Mouse (Mus musculus) ES-Bruce4 (cell line): ENCODE data around the gene Pik3cd. TPM values are rescaled to one million over a fixed set of nuclear protein-coding genes. Genes with fewer than 3 reads are reported as not detected.
A peak's percentile ranks its signal among the peaks of the same experiment; 100 is the strongest.

Experiments
- H3K27ac ChIP-seq: 2 replicates; pipeline ENCODE4 v1.5.1; 2012; ENCODE audit warnings: low read length, inconsistent platforms; ENCODE audit not compliant: insufficient read depth
- H3K27me3 ChIP-seq: 2 replicates; pipeline ENCODE4 v1.6.1; 2012; ENCODE audit warnings: mild to moderate bottlenecking, low read length, inconsistent platforms; ENCODE audit not compliant: control insufficient read depth, poor library complexity, insufficient read depth, severe bottlenecking
- H3K36me3 ChIP-seq: 2 replicates; pipeline ENCODE4 v1.6.1; 2012; ENCODE audit warnings: inconsistent platforms, mild to moderate bottlenecking, low read length, moderate library complexity; ENCODE audit not compliant: control insufficient read depth, poor library complexity, insufficient read depth, severe bottlenecking
- H3K4me1 ChIP-seq: one replicate; pipeline ENCODE4 v1.8.1; 2011; ENCODE audit warnings: low read length; ENCODE audit not compliant: control insufficient read depth, insufficient read depth
- H3K4me3 ChIP-seq: 2 replicates; pipeline ENCODE4 v1.5.1; 2011; ENCODE audit warnings: low read depth, mild to moderate bottlenecking, low read length
- H3K9ac ChIP-seq: 2 replicates; pipeline ENCODE4 v1.6.1; 2012; ENCODE audit warnings: low read depth, mild to moderate bottlenecking, inconsistent platforms; ENCODE audit not compliant: poor library complexity, severe bottlenecking
- H3K9me3 ChIP-seq: replicated peaks from 2 replicates; pipeline ENCODE4 v1.6.1; 2012; ENCODE audit warnings: mild to moderate bottlenecking, low read length, inconsistent platforms; ENCODE audit not compliant: control insufficient read depth, poor library complexity, insufficient read depth, severe bottlenecking
- CTCF ChIP-seq: IDR thresholded peaks from one replicate; pipeline ENCODE4 v1.8.1; 2011; ENCODE audit warnings: low read depth, low read length
- EP300 ChIP-seq: IDR thresholded peaks from 2 replicates; pipeline ENCODE4 v1.6.1; 2011; ENCODE audit warnings: low read depth, low read length; ENCODE audit not compliant: insufficient read depth
- POLR2A ChIP-seq: IDR thresholded peaks from one replicate; pipeline ENCODE4 v1.8.1; 2011; ENCODE audit warnings: low read length; ENCODE audit not compliant: insufficient read depth
- polyA plus RNA-seq: library from polyadenylated mRNA; stranded (reverse); fragments of >200 nt; gene quantifications from 2 replicates; pipeline ENCODE4 v1.2.4, GENCODE M21; 2011; ENCODE audit warnings: low read depth; ENCODE audit not compliant: missing spikeins, insufficient read depth, insufficient read length

The Pik3cd gene
- polyA plus RNA-seq, 1 experiment = 13.5 TPM

DNA sequence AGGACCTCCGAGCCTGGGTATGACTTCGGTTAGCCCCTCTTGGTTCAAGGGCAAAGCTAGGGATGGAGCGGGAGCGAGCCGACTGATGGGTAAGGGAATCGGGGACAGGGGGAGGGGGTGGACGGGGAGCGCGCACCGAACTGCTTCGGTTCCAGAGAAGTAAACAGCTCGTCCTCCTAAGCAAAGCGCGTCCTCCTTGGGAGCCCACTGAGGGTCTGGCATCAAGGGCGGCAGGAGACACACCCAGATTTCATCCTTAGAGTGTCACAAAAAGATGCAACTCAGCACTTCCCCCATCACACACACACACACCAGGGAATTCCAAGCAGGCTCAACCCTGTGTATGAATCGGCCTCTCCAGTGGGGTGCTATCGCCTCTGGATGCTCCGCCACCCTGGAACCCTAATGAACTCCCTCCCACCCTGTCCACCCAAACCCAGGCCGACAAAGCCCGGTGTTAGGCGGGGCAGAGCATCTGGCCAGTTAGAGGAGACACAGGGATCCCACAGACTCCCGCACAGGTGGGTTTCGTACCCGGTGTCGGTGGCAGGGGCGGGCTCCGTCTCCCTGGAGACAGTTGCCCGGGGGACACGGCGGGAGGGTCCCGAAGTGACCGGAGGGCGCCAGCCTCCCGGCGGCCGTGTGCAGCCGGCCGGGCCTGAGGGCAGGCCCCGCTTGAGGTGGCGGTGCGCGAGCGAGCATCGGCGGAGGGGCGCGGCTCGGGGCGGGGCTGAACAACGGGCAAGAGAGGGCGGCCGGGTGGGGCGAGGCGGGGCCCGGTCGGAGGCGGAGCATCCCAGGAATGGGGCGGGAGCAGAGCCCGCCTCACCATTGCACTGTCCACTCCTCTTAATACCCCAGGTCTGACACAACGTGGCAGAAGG lies 26.8 kb downstream of the Pik3cd start:
- H3K4me3 ChIP-seq = peak overlapping the region; percentile 72
- H3K27ac ChIP-seq = no peak overlapping the region
- peaks cover 2% of the 10 kb centered on the region for H3K4me1 ChIP-seq
- peak overlapping the region; percentile 21; the same call in 1 of the 2 replicates for H3K9ac ChIP-seq
- no peaks in the 10 kb centered on the region for H3K9me3 ChIP-seq
- no peak for TF ChIP-seq EP300
- TF ChIP-seq CTCF = no peak
- no peak for TF ChIP-seq POLR2A
- no peaks in the 10 kb centered on the region for H3K27me3 ChIP-seq
- no peaks in the 10 kb centered on the region for H3K36me3 ChIP-seq

DNA sequence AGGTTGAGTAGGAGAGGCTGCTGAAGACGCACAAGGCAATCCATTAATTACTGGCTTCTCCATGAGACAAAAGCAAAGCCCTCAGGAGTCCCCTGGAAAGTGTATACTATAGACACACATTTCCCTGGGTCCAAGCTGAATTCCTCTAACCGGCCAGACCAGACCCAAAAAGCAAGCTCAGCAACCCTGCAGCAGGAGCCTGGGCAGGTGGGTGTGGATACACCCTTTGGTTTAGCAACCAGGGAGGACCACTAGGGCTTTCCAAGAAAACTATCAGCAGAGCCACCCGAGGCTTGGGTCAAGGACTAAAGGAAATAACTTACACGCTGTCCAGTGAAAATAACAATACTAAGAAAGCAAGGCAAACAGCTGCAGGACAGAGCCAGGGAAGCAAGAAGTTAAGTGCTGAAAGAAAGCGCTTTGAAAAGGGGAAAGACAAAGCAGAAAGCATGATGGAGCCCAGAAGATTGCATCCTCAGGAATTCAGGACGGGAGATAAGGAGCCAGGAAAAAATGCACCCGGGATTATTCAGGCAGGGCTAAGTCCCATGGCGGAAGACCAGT lies 27.5 kb downstream of the Pik3cd start:
- Histone ChIP-seq H3K9me3 (no peaks in the 10 kb centered on the region), H3K9ac (0 out of 2 replicates have a peak overlapping the region, but pooled peaks have one; percentile 21), H3K27ac (no peak overlapping the region), H3K36me3 (no peaks in the 10 kb centered on the region), H3K27me3 (no peaks in the 10 kb centered on the region), H3K4me1 (peaks cover 2% of the 10 kb centered on the region), H3K4me3 (peak overlapping the region; percentile 72)
- TF ChIP-seq CTCF = no peak
- TF ChIP-seq POLR2A = no peak
- TF ChIP-seq EP300 = no peak

DNA sequence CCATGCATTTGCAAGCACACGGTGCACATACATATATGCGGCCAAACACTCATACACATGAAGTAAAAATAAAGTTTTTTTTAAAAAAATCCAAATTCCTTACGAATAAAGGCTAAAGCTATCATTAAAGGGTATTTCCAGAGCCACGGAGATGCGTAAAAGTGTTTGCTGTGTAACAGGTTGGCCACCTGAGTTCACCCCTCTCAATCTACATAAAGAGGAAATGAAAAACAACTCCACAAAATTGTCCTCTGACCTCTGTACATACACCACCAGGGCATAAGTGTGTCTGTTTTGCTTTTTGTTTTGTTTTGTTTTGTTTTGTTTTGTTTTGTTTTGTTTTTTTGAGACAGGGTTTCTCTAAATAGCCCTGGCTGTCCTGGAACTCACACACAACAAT lies 29.6 kb downstream of the Pik3cd start:
- Histone ChIP-seq H3K9ac (no peak overlapping the region), H3K27ac (no peak overlapping the region), H3K4me3 (no peak overlapping the region), H3K4me1 (peaks cover 2% of the 10 kb centered on the region), H3K27me3 (no peaks in the 10 kb centered on the region), H3K36me3 (no peaks in the 10 kb centered on the region), H3K9me3 (no peaks in the 10 kb centered on the region)
- no peak for TF ChIP-seq CTCF
- TF ChIP-seq EP300 = no peak
- TF ChIP-seq POLR2A = no peak

DNA sequence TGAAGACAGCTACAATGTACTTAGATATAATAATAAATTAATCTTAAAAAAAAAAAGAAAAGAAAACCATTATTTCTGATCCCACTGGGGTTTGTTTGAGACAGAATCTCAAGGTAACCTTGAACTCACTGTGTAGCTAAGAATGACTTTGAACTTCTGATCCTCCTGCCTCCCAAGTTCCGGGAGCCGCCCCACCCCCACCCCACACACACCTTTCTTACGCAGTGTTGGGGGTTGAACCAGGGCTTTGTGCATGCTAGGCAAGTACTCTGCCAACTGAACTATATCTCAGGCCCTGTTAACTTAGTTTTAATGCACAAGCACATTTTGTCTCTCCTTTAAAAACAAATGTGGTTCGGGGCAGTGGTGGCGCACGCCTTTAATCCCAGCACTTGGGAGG lies 31.2 kb downstream of the Pik3cd start:
- no peaks in the 10 kb centered on the region for H3K36me3 ChIP-seq
- H3K27me3 ChIP-seq = no peaks in the 10 kb centered on the region
- peaks cover 2% of the 10 kb centered on the region for H3K4me1 ChIP-seq
- H3K27ac ChIP-seq = no peak overlapping the region
- TF ChIP-seq CTCF = no peak
- no peak for TF ChIP-seq EP300
- TF ChIP-seq POLR2A = no peak
- no peak overlapping the region for H3K9ac ChIP-seq
- no peaks in the 10 kb centered on the region for H3K9me3 ChIP-seq
- H3K4me3 ChIP-seq = no peak overlapping the region

DNA sequence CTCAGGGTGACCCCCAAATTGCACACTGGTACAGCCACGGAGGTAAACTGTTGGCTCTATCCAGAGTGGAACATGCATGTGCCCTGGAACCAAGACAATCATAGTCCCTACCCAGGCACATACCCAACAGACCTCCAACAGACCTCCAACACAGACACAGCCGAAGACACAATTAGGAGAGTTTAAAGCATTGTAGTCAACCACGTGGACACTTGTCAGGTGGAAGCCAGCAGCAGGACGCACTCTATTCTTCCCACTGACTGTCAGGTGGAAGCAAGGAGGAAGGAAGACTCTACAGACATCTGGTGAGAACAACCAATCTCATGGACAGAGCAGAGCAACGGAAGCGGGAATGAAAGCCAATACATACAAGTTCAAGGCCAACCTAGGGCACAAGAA lies 36.7 kb downstream of the Pik3cd start:
- Histone ChIP-seq H3K4me3 (no peak overlapping the region), H3K4me1 (no peaks in the 10 kb centered on the region), H3K27me3 (no peaks in the 10 kb centered on the region), H3K9ac (no peak overlapping the region), H3K27ac (no peak overlapping the region), H3K36me3 (no peaks in the 10 kb centered on the region), H3K9me3 (no peaks in the 10 kb centered on the region)
- TF ChIP-seq POLR2A = no peak
- TF ChIP-seq EP300 = no peak
- no peak for TF ChIP-seq CTCF
